Comparison of ENCODE assay signal across 9 mouse cellular contexts in genomic region chr8:119195695-119196094, GRCm38 (mm10).
DNase-seq lines count a peak whose midpoint lies in the region; ATAC-seq and TF ChIP-seq lines count a peak whose summit lies in the region.
"Had no signal": no experiment of that assay in that cellular context is flagged by ENCODE, and none has a peak within 500 bp of the region (broad histone marks: within the 10 kb centered on the region; RNA-seq: fewer than 3 reads in every experiment).

No protein-coding gene starts in this region.

- H3K9me3 ChIP-seq in hindbrain, embryonic 10.5 days, result peaks cover 4% of the 10 kb centered on the region; the same call in 1 of the 2 replicates
- peaks cover 3% of the 10 kb centered on the region; the same call in 1 of the 2 replicates for H3K9me3 ChIP-seq in hindbrain, embryonic 16.5 days (ENCODE audit: control insufficient read depth, low read length)
- no peaks in the 10 kb centered on the region for H3K9me3 ChIP-seq in limb, embryonic 15.5 days

- H3K4me3 ChIP-seq in hindbrain, embryonic 10.5 days, result no peak overlapping the region
- H3K4me3 ChIP-seq in hindbrain, embryonic 16.5 days (ENCODE audit: low read length), result no peak overlapping the region
- no peak overlapping the region for H3K4me3 ChIP-seq in thymus, adult 2 months (ENCODE audit: control insufficient read depth, insufficient read depth, low read length)
- no peak overlapping the region for H3K4me3 ChIP-seq in limb, embryonic 15.5 days
- H3K4me3 ChIP-seq: hindbrain, embryonic 15.5 days had no signal

- no peaks in the 10 kb centered on the region for H3K4me1 ChIP-seq in hindbrain, embryonic 10.5 days (replicated peaks)
- H3K4me1 ChIP-seq in hindbrain, embryonic 16.5 days (ENCODE audit: control insufficient read depth, insufficient read depth, low read depth, low read length), result peaks cover 7% of the 10 kb centered on the region; the same call in 1 of the 2 replicates
- H3K4me1 ChIP-seq in thymus, adult 2 months (replicated peaks; ENCODE audit: control insufficient read depth, insufficient read depth, low read length), result no peaks in the 10 kb centered on the region
- no peaks in the 10 kb centered on the region for H3K4me1 ChIP-seq in limb, embryonic 15.5 days

- H3K9ac ChIP-seq in hindbrain, embryonic 16.5 days (ENCODE audit: low read depth, low read length), result no peak overlapping the region
- no peak overlapping the region for H3K9ac ChIP-seq in limb, embryonic 15.5 days
- H3K9ac ChIP-seq: hindbrain, embryonic 15.5 days had no signal

- H3K27ac ChIP-seq in hindbrain, embryonic 10.5 days, result no peak overlapping the region
- H3K27ac ChIP-seq in hindbrain, embryonic 16.5 days (ENCODE audit: low read depth, low read length), result no peak overlapping the region
- no peak overlapping the region for H3K27ac ChIP-seq in thymus, adult 2 months (ENCODE audit: control insufficient read depth, insufficient read depth, low read length)
- H3K27ac ChIP-seq in limb, embryonic 15.5 days, result no peak overlapping the region
- H3K27ac ChIP-seq: hindbrain, embryonic 15.5 days had no signal

- H3K27me3 ChIP-seq in hindbrain, embryonic 10.5 days (ENCODE audit: insufficient read depth, poor library complexity, severe bottlenecking), result no peaks in the 10 kb centered on the region
- H3K27me3 ChIP-seq in hindbrain, embryonic 16.5 days (replicated peaks; ENCODE audit: control insufficient read depth, insufficient read depth, low read length), result no peaks in the 10 kb centered on the region
- no peaks in the 10 kb centered on the region for H3K27me3 ChIP-seq in thymus, adult 2 months (ENCODE audit: control insufficient read depth, insufficient read depth, low read length)
- H3K27me3 ChIP-seq in limb, embryonic 15.5 days, result no peaks in the 10 kb centered on the region
- H3K27me3 ChIP-seq: hindbrain, embryonic 15.5 days had no signal

- no peak overlapping the region for H3K4me2 ChIP-seq in hindbrain, embryonic 16.5 days (ENCODE audit: low read length)
- H3K4me2 ChIP-seq in limb, embryonic 15.5 days, result no peak overlapping the region
- H3K4me2 ChIP-seq: hindbrain, embryonic 15.5 days had no signal

- ATAC-seq in hindbrain, embryonic 16.5 days, result no peak
- ATAC-seq in limb, embryonic 15.5 days (ENCODE audit: insufficient number of reproducible peaks, low FRiP score, low TSS enrichment, low read depth), result 0 out of 2 replicates have a peak, but pooled peaks have one; percentile 10

- DNase-seq in hindbrain, embryonic 10.5 days (ENCODE audit: low spot score), result peak; percentile 20
- DNase-seq in thymus, adult 2 months, result no peak
- no peak for DNase-seq in thymus, adult 18-20 months
- peak; percentile 69 to 81 for DNase-seq in cerebellum, postnatal 14 days
- DNase-seq in thymus, postnatal 4 days, result peak; percentile 48
- DNase-seq in ovary, postnatal 10 days (ENCODE audit: low spot score), result no peak

- WGBS in hindbrain, embryonic 10.5 days, result 64% methylated on average over 8 of the region's 8 CpGs
- 53% methylated on average over 8 of the region's 8 CpGs for WGBS in hindbrain, embryonic 16.5 days
- 64% methylated on average over 8 of the region's 8 CpGs for WGBS in thymus, adult 2 months
- WGBS in limb, embryonic 15.5 days, result 60% methylated on average over 8 of the region's 8 CpGs

- no peak for TF ChIP-seq POLR2A in thymus, adult 2 months (IDR thresholded peaks at IDR 0.05; ENCODE audit: control insufficient read depth, extremely low read depth, insufficient read depth, low read length, poor library complexity)

- H3K36me3 ChIP-seq in hindbrain, embryonic 10.5 days, result no peaks in the 10 kb centered on the region
- H3K36me3 ChIP-seq in hindbrain, embryonic 16.5 days (ENCODE audit: control insufficient read depth, insufficient read depth, low read length), result no peaks in the 10 kb centered on the region
- H3K36me3 ChIP-seq in thymus, adult 2 months (ENCODE audit: control insufficient read depth, insufficient read depth, low read length), result no peaks in the 10 kb centered on the region
- no peaks in the 10 kb centered on the region for H3K36me3 ChIP-seq in limb, embryonic 15.5 days
- H3K36me3 ChIP-seq: hindbrain, embryonic 15.5 days had no signal

- TF ChIP-seq CTCF in thymus, adult 2 months (IDR thresholded peaks at IDR 0.05; ENCODE audit: borderline replicate concordance, control insufficient read depth, extremely low read depth, insufficient read depth, low read length, poor library complexity), result peak; percentile 15; the same call in 1 of the 2 replicates

Comparison
In these comparisons a context has a peak if more than half of its experiments do, and no peak if none do; other contexts are left out.
1. DNase-seq: peak in hindbrain, embryonic 10.5 days (single experiment), cerebellum, postnatal 14 days (2 of 2) and thymus, postnatal 4 days (single experiment); none in thymus, adult 2 months (single experiment), thymus, adult 18-20 months (0 of 2) and ovary, postnatal 10 days (single experiment).